Mouse (Mus musculus): Measurements from ENCODE around the gene Yes1.
A peak's percentile ranks its signal among the peaks of the same experiment; 100 is the strongest.
"Not testable (repeated sequence)": the region's sequence is repeated elsewhere in the genome, so short reads cannot be mapped to it uniquely, and the experiment has no call there.

Gene Yes1

DNA sequence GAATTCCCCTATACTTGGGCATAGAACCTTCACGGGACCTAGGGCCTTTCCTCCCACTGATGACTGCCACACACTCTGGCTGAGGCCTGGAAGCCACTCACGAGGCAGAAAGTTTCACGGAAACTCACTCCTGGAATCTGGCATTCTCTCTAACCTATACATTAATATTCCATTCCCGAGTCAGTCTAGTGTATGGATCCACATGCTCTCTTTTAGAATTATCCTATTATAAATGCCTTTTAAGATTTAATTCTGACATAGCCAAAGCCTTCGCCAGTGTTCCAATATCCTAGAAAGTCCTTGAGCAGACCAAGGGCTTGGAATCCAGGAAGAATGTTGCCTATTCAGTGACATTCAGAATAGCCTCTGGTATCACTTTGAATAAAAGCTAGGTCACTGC is 100.5 kb downstream of the Yes1 start:
- peak; percentile 40 for DNase-seq (ENCODE audit: low spot score)

DNA sequence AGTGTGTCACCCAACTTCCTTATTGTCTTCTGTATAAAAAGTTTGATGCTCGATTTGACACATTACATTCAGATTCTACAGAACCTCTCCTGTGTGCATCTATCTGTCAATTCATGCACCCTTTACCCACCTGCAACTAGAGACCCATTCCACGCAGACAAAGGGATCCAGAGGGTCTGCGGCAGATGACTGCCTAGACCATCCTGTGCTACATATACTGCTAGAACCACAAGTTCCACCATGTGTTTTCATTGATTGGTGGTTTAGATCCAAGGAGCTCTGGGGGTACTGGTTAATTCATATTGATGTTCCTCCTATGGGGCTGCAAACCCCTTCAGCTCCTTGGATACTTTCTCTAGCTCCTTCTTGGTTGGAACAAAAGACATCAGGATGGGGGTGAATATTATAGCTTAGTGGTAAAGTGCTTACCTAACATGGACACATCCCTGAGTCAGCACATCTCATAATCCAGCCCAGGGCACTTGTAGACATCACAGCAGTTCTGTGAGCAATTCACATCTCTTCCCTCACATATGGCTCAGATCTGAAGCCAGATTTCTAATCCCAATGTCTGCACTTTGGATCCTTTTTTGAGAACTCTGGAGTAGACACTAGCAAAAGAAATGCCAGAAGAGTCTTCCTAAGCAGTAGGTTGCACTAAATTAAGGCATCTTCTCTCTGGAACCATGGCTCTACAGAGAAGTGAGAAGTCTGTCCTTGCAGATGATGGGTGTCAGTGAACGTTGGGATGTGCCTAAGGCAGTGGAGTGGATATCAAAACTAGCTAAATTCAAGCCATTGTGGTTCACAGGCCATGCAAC is 101.5 kb downstream of the Yes1 start:
- DNase-seq (ENCODE audit: low spot score), result peak; percentile 22

DNA sequence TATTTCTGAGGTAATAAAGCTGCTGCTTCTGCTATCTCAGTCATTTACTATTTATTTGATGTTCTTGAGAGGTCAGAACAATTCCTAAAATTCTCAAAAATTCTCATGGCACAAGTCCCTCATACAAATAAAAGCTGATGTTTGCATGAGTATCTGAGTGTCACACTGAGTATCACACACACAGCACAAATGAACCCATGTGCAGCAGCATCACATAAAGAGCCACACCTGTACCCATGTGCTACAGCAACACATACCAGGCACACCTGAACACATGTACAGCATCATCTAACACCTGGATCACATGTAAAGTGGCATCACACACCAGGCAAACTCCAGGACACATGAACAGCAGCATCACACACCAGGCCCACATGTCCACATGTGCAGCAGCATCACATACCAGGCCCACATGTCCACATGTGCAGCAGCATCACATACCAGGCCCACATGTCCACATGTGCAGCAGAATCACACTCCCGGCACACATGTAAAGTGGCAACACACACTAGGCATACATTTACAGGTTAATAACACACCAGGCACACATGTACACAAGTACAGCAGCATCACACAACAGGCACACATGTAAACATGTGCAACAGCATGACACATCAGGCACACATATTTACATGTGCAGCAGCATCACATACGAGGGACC is 102.2 kb downstream of the Yes1 start:
- DNase-seq (ENCODE audit: low spot score), result peak; percentile 77

GRCm38 (mm10) chr5:32713703-32714467 is 102.9 kb downstream of the Yes1 start:
- peak; percentile 99 for DNase-seq (ENCODE audit: low spot score)

DNA sequence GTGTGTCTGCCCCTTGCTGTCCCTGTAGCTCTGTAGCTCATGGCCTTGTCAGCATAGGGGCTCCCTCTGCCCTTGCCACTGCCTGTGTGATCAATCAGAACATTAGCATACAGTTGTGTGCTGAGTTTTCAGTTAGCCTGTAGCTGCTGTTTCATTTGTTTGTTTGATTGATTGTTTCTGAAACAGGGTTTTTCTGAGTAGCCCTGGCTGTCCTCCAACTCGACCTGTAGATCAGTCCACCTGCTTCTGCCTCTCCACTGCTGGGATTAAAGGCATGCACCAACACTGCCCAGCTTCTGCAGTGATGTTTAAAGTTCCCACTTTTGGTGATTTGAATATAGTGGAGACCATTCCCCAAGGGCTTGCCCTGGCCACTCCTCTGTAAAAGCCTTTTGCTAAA is 106.8 kb downstream of the Yes1 start:
- no peak for DNase-seq (ENCODE audit: low spot score)

DNA sequence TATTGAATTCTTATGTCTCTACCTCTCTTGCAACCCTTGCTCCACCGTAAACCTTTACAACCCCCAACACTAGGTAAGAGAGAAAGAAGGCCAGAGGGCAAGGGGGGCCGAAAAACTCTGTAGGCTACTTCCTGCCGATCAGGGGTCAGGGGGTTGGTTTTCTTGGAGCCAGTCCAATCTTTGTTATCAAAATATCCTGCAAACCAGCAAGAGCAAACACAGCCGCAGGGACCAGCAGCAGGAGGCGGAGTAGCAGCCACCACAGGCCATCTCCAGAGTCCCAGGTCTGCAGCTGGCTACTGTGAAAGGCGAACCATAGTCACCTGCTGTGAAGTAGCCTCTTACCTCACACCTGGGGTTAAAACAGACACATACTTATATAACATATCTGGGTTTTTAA is 107.9 kb downstream of the Yes1 start:
- DNase-seq (ENCODE audit: low spot score), result no peak

DNA sequence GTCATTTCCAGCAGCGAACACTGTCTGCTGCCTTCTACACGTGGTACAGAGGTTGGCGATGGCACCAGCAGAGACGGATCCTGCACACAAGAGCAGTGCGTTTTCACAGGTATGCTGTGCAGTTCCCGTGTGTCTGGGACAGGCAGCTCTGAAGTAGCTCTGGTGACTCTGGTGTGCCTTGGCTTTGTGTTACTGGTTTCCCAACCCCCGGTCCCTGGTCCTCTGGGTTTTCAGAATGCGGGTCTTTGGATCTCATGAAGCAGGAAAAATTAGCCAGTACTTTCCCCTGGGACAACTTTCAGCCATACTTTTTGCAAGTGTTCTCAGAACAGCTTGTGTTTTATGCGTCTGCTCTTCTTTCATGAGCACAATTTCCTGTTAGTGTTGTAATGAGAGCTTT is 109.4 kb downstream of the Yes1 start:
- DNase-seq (ENCODE audit: low spot score), result no peak

DNA sequence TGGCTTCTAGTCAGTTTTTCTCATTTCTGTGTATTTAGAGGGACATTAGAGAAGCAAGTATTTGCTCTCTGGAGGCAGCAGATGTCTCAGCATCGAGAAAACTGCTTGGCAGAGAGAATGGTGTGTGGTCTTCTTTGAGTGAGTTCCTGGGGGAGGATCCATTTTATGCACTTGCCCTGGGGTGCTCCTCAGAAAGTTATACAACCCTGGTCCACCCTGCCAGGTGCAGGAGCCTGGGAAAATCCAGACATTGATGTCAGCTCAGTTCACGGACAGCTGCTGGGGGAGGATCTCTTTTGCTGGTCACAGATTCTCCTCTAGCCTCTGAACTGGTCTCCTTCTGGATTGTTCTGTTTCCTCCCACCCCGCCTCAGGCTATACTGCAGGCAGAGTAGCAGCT is 110.3 kb downstream of the Yes1 start:
- no peak for DNase-seq (ENCODE audit: low spot score)

DNA sequence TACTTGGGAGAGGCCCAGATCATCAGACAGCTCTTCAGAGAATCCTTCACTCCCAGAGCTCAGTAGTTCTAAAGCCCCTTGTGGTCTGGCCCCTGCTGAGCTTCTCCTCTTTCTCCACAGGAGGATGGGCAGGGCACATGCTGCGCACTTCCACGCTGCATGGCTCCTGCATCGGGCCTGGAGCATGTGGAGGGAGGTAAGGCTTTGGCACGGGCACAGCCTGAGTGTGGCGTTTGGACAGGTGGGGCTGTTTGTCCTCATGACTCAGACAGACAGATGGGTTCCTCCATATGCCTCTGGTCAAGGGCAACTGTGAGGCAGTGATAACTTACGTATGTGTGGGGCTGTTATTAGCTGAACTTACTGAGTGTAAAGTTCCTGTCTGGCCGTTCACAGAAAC is 111.3 kb downstream of the Yes1 start:
- DNase-seq (ENCODE audit: low spot score), result no peak

GRCm38 (mm10) chr5:32722711-32723110 is 111.7 kb downstream of the Yes1 start:
- DNase-seq (ENCODE audit: low spot score), result not testable (repeated sequence)

DNA sequence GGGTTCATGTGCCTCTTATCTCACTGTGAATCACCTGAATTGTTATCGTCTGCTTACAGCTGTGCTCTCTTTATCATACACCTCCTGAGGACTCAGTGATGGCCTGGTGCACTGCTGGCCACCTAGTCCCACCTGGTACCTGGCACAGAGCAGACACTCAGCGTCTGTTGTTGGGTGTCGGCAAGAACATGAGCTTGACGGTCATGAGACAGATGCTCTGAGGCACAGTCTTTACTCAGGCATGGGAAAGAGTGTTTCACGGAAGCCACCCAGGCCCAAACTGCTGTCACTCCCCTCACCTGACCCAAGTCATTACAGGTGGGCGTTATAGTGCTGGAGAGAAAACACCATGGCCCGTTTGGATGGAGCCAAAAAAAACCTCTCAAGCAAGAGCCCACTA is 113.0 kb downstream of the Yes1 start:
- no peak for DNase-seq (ENCODE audit: low spot score)

DNA sequence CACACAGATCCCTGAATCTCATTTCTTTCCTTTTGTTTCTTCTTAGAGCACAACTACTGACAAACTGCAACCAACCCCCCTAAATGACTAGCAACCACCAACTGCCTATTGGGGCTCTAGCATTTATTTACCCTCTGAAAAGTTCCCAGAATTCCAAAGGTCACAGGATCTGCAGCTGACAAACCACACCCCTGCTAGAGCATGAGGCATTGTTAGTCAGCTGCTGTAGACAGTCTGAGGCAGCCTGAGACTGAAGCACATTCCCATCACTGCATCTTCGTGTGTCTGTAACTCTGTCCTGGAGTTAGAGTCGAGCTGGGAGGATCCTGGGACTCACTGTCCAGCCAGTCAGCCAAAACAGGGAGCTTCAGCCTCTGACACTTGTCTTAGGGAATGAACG is 114.4 kb downstream of the Yes1 start:
- not testable (repeated sequence) for DNase-seq (ENCODE audit: low spot score)

DNA sequence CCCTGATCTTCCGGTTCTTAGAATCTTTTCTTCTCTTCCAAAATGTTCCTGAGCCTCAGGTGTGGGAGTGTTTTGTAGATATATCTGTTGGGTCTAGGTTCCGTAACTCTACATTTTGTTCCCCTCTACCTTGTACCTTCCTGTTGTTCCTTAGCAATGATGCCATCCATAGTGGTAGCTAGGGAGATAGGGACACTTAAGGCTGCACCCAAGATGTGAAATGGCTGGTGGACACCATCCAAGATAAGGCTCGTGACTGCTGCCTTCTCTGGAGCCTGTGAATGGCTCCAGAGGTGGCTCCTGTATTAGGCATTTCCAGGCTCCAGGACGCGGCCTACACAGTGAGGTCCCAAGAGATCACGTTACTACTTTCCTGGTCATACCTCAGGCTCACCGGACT is 117.3 kb downstream of the Yes1 start:
- no peak for DNase-seq (ENCODE audit: low spot score)

DNA sequence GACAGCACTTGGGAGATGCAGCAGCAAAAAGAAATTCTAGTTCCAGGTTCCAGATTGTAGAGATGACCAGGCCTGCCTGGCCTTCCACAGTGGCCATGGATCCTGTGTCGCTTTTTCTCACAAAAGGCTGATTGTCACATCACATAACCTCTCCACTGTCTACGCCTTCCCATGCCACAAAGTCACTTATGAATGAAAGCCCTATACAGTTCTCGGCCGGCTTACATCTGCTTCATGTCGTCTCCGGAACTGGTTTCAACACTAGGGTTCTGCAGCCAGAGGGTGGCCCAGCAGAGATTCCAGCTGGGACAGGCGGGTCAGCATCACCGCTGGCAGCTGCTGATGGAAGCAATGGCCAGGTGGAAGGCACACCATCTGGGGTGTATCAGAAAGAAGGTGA is 117.9 kb downstream of the Yes1 start:
- no peak for DNase-seq (ENCODE audit: low spot score)

GRCm38 (mm10) chr5:32733892-32734291 is 122.9 kb downstream of the Yes1 start:
- not testable (repeated sequence) for DNase-seq (ENCODE audit: low spot score)

DNA sequence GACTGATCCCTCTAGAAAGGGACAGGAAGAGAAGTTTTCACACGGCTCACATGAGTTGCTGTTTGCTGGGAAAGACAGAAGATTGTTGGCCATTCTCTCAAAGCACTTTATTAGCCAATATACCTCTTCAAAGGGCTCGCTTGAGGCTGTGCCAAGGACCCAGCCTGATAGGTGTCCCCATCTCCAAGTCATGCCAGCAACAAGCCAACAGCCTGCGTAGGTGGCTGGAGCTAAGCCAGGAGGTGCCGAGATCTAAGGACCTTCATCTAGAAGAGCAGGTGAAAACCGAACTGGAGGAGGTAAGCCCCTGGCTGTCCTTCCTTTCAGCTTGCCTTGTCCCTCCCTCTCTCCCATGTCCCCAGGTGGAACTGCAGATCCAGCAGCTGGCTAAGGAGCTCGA is 124.8 kb downstream of the Yes1 start:
- DNase-seq (ENCODE audit: low spot score), result no peak
